Mouse (Mus musculus) small intestine, adult 10 weeks (tissue): ENCODE results near the gene Oosp2. TPM values are rescaled to one million over a fixed set of nuclear protein-coding genes. Genes with fewer than 3 reads are reported as not detected.

Source experiments
- polyA plus RNA-seq: library from polyadenylated mRNA; stranded (reverse); fragments of 350-450 nt; fragmentation: Illumina TruSeq; extraction: RNeasy Lipid Tissue Mini Kit (QIAGEN cat#74804); gene quantifications from one replicate; pipeline ENCODE4 v1.2.3, GENCODE M21; 2014; ENCODE audit warnings: low replicate concordance

Oosp2 gene
- not detected for polyA plus RNA-seq

GRCm38 (mm10) chr19:11660459-11660858 lies at the start of gene Oosp2:
Gene Oosp2, minus strand, starts transcription at chr19:11660559.

GRCm38 (mm10) chr19:11696755-11697154 lies 36.4 kb upstream of the Oosp2 start, which contains the start of gene Oosp3:
Gene Oosp3, plus strand, starts transcription at chr19:11697055.

GRCm38 (mm10) chr19:11690839-11691238 lies 30.5 kb upstream of the Oosp2 start, which contains the start of gene Oosp1:
Gene Oosp1, minus strand, starts transcription at chr19:11691150.

GRCm38 (mm10) chr19:11640732-11641131 lies 19.6 kb downstream of the Oosp2 start, which contains the start of gene Ms4a3:
Gene Ms4a3, minus strand, starts transcription at chr19:11640851.

GRCm38 (mm10) chr19:11623551-11623950 lies 36.8 kb downstream of the Oosp2 start, which contains the start of gene Ms4a2:
Gene Ms4a2, minus strand, starts transcription at chr19:11623719.

GRCm38 (mm10) chr19:11604603-11605002 lies 55.8 kb downstream of the Oosp2 start, which contains the start of gene Ms4a6d:
Gene Ms4a6d, minus strand, starts transcription at chr19:11604849.

Other genes starting within 250 kb of the Oosp2 start
- gene Ms4a4b, start 217.0 kb downstream of the Oosp2 start, polyA plus RNA-seq, result 8.9 TPM
- gene Ms4a6c, start 191.2 kb downstream of the Oosp2 start, polyA plus RNA-seq, result 45.5 TPM
- gene Gm8369, start 174.6 kb downstream of the Oosp2 start, polyA plus RNA-seq, result 4.4 TPM
- 24.6 TPM for gene Ms4a6b, start 144.0 kb downstream of the Oosp2 start, polyA plus RNA-seq
- gene Ms4a4d, start 123.8 kb downstream of the Oosp2 start, polyA plus RNA-seq, result 41.4 TPM
- gene Ms4a6d, start 55.7 kb downstream of the Oosp2 start, polyA plus RNA-seq, result 12.8 TPM
- gene Ms4a2, start 36.8 kb downstream of the Oosp2 start, polyA plus RNA-seq, result not detected
- not detected for gene Ms4a3, start 19.7 kb downstream of the Oosp2 start, polyA plus RNA-seq
- 0.63 TPM for gene Oosp1, start 30.6 kb upstream of the Oosp2 start, polyA plus RNA-seq
- gene Oosp3, start 36.5 kb upstream of the Oosp2 start, polyA plus RNA-seq, result not detected
- gene Gif, start 87.0 kb upstream of the Oosp2 start, polyA plus RNA-seq, result 0.45 TPM
- gene Mrpl16, start 109.8 kb upstream of the Oosp2 start, polyA plus RNA-seq, result 25.3 TPM
- 129 TPM for gene Stx3, start 158.8 kb upstream of the Oosp2 start, polyA plus RNA-seq
- not detected for gene Olfr1417, start 178.7 kb upstream of the Oosp2 start, polyA plus RNA-seq
- gene Olfr1418, start 200.5 kb upstream of the Oosp2 start, polyA plus RNA-seq, result not detected
- not detected for gene Olfr1419, start 214.5 kb upstream of the Oosp2 start, polyA plus RNA-seq
- gene Olfr1420, start 226.0 kb upstream of the Oosp2 start, polyA plus RNA-seq, result not detected